Mouse (Mus musculus): ENCODE data around the gene 1700037H04Rik.

Gene 1700037H04Rik

GRCm38 (mm10) chr2:131159938-131160581 lies at the start of gene 1700037H04Rik:
1700037H04Rik (minus strand) TSS chr2:131160081.
- DNase-seq = peak; percentile 98

GRCm38 (mm10) chr2:131209125-131209795 lies 49.4 kb upstream of the 1700037H04Rik start:
- DNase-seq = peak; percentile 33

- DNase-seq = no peak
Observed at GRCm38 (mm10) chr2:131208356-131208755, 48.5 kb upstream of the 1700037H04Rik start.

- DNase-seq = no peak
Observed at GRCm38 (mm10) chr2:131206778-131207177, 46.9 kb upstream of the 1700037H04Rik start, which contains the start of gene Ap5s1. Ap5s1 (plus strand) TSS chr2:131207078.

DNA sequence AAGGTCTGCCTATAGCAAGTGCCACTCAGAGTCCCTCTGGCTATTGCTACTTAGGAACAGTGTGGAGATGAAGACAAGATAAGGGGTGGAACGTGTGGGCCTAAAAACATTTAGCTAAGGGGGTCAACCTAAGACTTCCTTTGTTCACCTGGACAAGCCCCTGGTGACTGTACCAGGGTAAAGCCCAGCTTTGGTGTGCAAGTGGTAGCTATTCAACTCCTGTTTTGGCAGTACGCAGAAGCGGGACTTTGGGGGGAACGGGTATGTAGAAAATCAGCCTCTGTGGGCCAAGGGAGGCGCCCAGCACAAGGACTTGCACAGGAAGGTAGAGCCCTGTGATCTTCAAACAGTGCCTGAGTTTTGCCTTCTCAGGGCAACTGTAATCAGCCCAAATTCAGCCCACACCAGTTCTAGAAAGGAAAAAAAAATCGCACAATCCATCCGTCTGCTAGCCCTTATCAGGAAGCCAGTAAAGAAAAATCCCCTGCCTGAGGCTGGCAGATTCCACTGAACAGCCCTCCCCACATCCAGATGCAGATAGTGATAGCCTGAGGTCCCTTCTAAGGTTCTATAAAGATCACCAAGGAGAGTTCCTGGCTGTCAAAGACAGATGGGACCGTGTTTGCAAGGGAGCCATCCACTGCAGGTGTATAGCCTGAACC lies 45.8 kb upstream of the 1700037H04Rik start:
- no peak for DNase-seq

GRCm38 (mm10) chr2:131204410-131204981 lies 44.6 kb upstream of the 1700037H04Rik start:
- DNase-seq = peak; percentile 99

DNA sequence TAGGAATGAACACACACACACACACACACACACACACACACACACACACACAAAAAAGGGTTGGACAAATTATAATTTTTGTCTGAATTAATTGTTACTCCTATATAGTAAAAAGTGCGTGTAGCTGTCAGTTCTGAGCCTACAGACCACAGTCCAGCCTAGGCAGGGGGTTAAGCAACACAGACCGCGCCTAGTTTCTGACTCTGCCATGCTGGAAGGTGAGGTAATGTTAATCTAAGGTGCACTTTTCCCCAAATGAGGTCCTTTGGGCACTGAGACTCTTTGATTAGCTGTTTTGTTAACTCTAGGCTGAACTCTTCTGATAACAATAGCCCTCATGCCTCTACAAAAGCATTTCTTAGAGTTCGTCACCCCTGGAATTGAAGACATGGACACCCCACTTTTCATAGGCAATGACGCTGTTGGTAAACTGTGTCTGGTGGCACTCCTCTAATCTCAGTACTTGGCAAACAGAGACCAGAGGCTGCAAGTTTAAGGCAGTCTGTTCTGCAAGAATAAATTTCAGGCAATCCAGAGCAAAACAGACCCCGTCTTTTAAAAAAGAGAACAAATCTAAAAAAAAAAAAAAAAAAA lies 44.0 kb upstream of the 1700037H04Rik start:
- DNase-seq = no peak

DNA sequence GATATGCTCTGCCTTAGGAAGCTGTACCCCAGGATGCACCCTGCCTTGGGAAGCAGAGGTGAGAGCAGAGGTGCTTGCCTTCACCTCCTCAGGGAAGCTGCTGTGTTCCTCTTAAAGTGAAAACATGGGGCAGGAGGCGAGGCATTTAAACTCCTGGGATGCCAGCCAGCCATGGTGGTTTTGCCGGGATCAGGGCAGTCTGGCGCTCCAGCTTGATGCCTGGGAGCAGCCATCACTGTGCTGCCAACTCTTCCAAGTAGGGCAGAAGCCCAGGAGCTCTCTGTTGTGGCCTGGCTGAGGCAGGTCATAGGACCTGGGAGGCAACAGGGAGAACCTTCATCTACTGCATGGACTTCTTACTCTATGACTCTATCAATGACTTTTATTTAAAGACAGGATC lies 41.4 kb upstream of the 1700037H04Rik start:
- DNase-seq = no peak

DNA sequence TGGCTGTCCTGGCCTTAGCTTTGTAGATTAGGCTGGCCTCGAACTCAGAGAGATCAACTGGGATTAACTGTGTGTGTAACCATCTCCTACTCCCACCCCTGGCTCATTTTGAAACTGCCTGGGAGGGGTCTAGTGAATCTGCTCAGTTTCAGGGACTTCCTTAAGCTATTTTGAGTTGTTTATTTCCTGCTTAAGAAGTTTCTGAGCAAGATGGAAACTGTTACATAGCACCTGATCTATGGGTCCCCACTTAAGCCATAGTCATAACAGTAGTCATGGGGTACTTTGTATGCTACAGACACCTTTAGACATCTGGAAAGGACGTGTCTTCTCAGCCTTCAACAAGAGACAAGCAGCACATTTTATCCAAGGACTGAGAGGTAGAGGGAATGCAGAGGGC lies 40.8 kb upstream of the 1700037H04Rik start:
- no peak for DNase-seq

DNA sequence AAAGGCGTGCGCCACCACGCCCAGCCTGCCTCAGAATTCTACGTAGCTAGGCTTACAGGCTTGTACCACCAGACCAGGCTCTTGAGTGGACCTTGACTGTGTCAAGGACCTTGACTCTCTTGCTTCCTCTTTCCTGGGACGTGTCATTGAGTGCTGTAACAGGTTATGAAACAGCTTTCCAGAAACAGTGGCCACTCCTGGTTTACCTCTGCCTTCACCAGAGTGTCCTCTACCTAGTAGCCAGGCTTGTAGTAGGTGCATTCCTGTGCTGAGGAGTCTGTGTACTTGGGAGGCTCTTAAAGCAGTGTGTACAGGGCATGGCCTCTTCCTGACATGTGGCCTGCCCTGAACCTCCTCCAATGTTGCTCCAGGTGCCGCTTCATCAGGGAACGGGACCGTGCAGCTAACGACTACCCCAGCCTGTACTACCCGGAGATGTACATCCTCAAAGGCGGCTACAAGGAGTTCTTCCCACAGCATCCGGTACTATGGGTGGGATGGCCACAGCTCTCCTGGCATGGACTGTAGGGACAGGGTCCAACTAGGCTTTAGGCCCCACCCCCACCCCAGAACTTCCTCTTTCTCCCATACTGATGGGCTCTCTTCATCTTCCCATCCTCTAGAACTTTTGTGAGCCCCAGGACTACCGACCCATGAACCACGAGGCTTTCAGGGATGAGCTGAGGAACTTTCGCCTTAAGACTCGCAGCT lies 36.9 kb upstream of the 1700037H04Rik start:
- no peak for DNase-seq

GRCm38 (mm10) chr2:131191005-131191390 lies 31.1 kb upstream of the 1700037H04Rik start:
- DNase-seq = no peak

- DNase-seq = peak; percentile 66
Observed at GRCm38 (mm10) chr2:131190344-131191004, 30.6 kb upstream of the 1700037H04Rik start.

DNA sequence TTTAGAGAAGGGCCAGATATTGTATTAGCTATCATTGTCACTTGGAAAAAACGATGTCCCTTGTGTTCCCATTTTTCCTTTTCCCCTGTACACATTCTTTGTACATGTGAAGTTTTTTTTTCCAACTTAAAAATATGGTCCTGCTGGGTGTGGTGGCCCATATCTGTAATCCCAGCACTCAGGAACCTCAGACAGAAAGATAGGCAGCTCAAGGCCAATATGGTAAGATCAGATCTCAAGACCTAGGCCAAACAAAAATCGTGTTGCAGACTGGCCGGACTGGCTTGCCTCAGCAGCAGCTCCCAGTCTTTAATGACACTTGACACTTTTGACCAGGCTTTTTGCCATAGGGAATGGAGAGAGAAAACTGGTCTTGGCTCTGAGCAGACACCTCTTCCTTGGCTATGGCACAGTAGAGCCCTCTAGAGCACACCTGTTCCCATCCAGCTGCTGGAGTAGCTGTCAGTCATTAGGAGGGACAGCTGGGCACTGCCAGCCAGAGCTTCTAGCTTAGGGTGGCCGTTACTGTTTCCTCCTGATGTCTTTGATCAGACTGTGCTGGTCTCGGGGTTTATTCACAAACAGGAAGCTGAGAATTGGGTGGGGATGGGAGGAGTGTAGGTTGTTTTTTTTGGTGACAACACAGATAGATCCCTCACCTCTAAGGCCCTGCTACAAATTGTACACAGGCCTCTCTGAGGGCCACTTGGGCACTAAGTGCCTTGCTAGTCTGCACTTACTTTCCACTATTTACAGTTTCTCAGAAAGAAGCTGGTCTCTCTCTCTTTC lies 29.8 kb upstream of the 1700037H04Rik start:
- DNase-seq = no peak

- DNase-seq = no peak
Observed at GRCm38 (mm10) chr2:131188311-131188710, 28.4 kb upstream of the 1700037H04Rik start.

GRCm38 (mm10) chr2:131187602-131187922 lies 27.7 kb upstream of the 1700037H04Rik start:
- no peak for DNase-seq

DNA sequence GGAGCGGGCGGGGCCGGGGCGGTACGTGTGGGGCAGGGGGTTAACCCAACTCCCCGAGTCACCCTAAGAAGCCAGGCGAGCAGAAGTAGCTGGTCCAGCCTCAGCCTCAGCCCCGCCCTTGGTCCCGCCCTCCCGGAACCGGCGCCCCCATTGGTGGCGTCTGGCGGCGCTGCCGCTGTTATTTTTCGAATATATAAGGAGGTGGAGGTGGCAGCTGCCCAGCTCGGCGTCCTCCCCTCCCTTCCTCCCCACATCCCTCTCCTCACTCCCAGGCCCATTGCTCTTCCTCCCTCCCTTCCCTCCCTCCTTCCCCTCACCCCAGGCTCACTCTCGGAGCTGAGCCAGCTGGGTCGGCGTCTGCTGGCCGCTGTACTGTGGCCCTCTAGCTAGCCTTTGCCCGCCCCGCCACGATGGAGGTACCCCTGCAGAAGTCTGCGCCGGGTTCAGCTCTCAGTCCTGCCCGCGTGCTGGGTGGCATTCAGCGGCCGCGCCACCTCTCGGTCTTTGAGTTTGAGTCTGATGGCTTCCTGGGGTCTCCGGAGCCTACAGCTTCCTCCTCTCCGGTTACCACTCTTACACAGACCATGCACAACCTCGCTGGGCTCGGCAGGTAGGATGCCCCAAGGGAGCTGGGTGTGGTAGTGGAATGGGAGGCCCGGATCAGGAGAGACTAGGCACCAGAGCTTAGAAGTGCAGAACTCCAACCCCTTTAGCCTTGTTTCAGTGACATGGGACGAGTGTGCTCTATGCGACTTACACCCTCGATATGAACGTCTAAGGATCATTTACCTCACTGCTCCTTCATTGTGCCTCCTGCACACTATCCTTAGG lies 27.1 kb upstream of the 1700037H04Rik start, which contains the start of the genes Cdc25b and Spef1:
Gene Cdc25b (plus strand): TSS at position 179 of the 831 bp plus-strand sequence.
Gene Spef1 (minus strand): TSS at position 512 of the 831 bp plus-strand sequence.
- DNase-seq = peak; percentile 84

- no peak for DNase-seq
Observed at GRCm38 (mm10) chr2:131186343-131186742, 26.5 kb upstream of the 1700037H04Rik start.

- DNase-seq = peak; percentile 87
Observed at GRCm38 (mm10) chr2:131179990-131180587, 20.2 kb upstream of the 1700037H04Rik start, which contains the start of gene Cenpb. Cenpb (minus strand) TSS chr2:131180067.

- DNase-seq = peak; percentile 62
Observed at GRCm38 (mm10) chr2:131179246-131179886, 19.5 kb upstream of the 1700037H04Rik start.

Measured in kidney, adult 9 months (tissue).